Mouse (Mus musculus): ENCODE results near the gene Tmem182. TPM values are rescaled to one million over a fixed set of nuclear protein-coding genes. Genes with fewer than 3 reads are reported as not detected.

Gene Tmem182
- total RNA-seq, 2 experiments from 2014 or later: 0.20 TPM; not detected in 1

- no peak for TF ChIP-seq CTCF (conservative IDR thresholded peaks at IDR 0.05)
- DNase-seq (ENCODE audit: low spot score in 2 of 2): no peak
- Histone ChIP-seq H3K27ac (no peak overlapping the region), H3K4me3 (no peak overlapping the region)
Measured at GRCm38 (mm10) chr1:40808643-40809042, 3.2 kb downstream of the Tmem182 start.

DNA sequence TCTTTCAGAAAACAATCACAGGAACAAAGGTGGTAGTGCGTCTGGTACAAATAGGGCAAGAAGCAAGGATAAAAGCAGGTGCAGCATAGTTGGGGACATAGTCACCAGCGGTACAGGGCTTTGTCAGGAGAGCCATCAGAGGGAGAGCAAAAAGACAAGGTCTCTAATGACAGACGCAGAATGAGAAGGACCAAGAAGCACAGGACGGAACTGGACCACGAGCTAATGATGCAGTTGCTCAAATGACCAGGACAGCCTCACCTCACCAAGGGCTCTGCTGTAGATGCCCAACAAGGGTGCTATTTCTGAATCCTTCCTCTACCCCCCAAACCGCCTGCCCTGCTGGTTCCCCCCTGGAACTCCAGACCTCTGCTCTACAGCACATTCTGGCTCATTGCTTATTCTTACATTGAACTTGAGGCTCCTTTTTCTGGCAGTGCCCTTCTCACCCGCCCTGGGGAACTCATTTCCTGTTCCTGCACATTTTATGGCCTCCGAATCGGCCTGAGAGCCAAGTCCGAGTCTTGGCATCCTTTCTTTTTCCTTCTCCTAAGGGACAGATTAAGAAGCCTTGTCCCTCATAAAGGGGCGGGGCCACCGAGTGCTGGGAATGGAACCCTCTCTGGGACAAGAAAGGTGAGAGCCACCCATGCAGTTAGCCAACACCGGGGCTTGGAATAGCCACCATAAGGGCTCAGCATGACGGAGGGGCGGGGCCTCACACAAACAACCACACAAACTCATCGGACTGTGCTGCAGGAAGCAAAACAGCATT is 9.9 kb downstream of the Tmem182 start:
- Histone ChIP-seq H3K27ac (no peak overlapping the region), H3K4me3 (no peak overlapping the region)
- TF ChIP-seq CTCF (conservative IDR thresholded peaks at IDR 0.05): no peak
- no peak for DNase-seq (ENCODE audit: low spot score in 2 of 2)

GRCm38 (mm10) chr1:40824517-40824916 is 19.1 kb downstream of the Tmem182 start:
- no peak overlapping the region for H3K4me3 ChIP-seq
- TF ChIP-seq CTCF (conservative IDR thresholded peaks at IDR 0.05): no peak
- no peak for DNase-seq (ENCODE audit: low spot score in 2 of 2)
- H3K27ac ChIP-seq: no peak overlapping the region

DNA sequence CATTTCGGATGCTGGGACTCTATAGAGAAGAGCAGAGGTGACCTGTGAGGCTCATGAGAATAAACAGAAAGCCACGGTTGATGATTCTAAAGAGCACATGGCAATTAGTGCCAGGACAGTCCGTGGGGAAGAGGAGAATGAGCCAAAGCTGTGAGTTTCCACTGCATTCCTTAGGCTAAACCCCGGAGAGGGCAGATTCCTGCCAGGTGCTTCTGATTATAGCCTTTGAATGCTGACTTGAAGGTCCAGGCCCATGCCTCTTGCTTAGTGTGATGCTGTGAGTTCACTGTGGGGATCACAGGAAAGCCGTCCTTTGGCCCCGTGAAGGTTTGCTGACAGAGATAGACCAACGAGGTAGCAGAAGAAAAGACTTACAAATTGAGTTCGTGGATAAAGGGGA is 19.5 kb downstream of the Tmem182 start:
- DNase-seq (ENCODE audit: low spot score in 2 of 2): no peak
- TF ChIP-seq CTCF (conservative IDR thresholded peaks at IDR 0.05): no peak
- H3K27ac ChIP-seq: no peak overlapping the region
- no peak overlapping the region for H3K4me3 ChIP-seq

DNA sequence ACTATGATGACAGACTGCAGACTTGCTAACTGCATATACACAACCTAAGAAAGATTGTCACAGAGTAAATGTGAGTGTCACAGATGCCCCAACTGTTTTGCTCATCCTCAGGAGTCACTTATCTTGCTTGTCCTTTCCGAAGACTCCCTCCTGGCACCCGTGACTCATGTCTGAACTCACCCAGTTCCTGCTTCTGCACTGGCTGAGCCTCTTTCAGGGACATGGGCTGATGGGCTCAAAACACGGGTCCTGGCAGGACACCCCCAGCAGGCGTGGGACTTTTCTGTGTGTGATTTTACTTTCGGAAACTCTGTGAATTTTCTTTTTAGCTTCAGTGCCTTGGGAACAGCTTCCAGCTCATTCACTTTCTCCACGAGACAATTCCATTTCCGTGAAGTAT is 20.4 kb downstream of the Tmem182 start:
- H3K4me3 ChIP-seq: no peak overlapping the region
- no peak overlapping the region for H3K27ac ChIP-seq
- no peak for TF ChIP-seq CTCF (conservative IDR thresholded peaks at IDR 0.05)
- no peak for DNase-seq (ENCODE audit: low spot score in 2 of 2)

- Histone ChIP-seq H3K4me3 (no peak overlapping the region), H3K27ac (no peak overlapping the region)
- DNase-seq (ENCODE audit: low spot score in 2 of 2): no peak
- no peak for TF ChIP-seq CTCF (conservative IDR thresholded peaks at IDR 0.05)
Measured at GRCm38 (mm10) chr1:40829213-40829914, 24.0 kb downstream of the Tmem182 start.

DNA sequence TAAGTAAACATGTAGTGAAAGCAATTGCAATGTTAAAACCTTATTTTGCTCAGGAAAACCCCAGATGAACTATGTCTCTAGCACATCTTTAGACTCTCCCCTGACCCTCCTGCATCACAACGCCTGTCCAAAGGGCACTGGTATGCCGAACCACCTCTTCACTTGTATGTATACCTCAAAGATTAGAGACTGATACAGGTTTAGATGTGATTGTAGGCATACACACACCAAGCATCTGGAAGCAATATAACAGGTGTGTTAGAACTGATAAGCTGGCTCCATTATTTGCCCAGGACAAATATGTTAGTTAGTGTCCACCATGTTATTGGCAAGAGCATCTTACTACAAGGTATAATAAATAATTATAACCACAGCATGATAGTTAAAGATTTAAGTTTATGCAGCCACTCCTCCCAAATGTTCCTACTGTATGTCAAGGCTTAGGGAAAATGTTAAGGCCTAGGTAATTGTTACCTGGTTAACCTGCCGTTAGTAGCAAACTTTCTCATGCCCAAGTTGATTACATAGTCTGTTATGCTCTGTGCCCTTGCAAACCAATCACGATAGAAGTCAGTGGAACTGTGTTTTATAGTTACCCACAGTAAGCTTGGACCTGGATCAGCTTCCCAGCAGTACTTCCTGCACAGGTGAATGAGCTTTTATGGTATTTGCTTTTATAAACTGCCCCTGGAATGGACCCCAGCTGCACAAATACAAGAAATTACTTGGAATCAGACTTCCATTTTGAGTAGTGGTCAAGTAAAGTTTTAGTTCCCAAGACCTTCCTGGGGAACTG is 25.5 kb downstream of the Tmem182 start:
- no peak for DNase-seq (ENCODE audit: low spot score in 2 of 2)
- TF ChIP-seq CTCF (conservative IDR thresholded peaks at IDR 0.05): no peak
- Histone ChIP-seq H3K4me3 (no peak overlapping the region), H3K27ac (no peak overlapping the region)

DNA sequence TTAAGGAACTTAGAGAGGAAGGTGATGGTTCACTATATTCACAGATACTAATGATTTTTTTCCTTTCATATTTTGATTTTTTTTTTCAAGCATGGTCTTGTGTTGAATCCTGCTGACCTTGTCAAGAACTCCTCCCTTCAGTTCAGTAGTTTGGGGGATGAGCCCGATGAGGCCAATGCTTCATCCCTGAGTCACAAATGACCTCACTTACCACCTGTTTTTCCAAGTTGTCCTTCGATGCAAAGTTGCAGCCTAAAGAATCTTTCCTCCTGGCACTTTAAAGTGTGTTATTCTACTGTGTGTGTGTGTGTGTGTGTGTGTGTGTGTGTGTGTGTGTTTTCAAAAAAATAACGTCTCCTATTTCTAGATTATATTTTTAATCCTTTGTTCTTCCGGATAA is 30.1 kb downstream of the Tmem182 start:
- no peak for DNase-seq (ENCODE audit: low spot score in 2 of 2)

GRCm38 (mm10) chr1:40840605-40841004 is 35.2 kb downstream of the Tmem182 start:
- no peak overlapping the region for H3K4me3 ChIP-seq
- H3K27ac ChIP-seq: no peak overlapping the region
- DNase-seq (ENCODE audit: low spot score in 2 of 2): no peak
- TF ChIP-seq CTCF (conservative IDR thresholded peaks at IDR 0.05): no peak

More for the DNA sequence above, 30.1 kb downstream of the Tmem182 start:
- no peak for TF ChIP-seq CTCF (conservative IDR thresholded peaks at IDR 0.05)
- H3K27ac ChIP-seq: no peak overlapping the region
- H3K4me3 ChIP-seq: no peak overlapping the region

DNA sequence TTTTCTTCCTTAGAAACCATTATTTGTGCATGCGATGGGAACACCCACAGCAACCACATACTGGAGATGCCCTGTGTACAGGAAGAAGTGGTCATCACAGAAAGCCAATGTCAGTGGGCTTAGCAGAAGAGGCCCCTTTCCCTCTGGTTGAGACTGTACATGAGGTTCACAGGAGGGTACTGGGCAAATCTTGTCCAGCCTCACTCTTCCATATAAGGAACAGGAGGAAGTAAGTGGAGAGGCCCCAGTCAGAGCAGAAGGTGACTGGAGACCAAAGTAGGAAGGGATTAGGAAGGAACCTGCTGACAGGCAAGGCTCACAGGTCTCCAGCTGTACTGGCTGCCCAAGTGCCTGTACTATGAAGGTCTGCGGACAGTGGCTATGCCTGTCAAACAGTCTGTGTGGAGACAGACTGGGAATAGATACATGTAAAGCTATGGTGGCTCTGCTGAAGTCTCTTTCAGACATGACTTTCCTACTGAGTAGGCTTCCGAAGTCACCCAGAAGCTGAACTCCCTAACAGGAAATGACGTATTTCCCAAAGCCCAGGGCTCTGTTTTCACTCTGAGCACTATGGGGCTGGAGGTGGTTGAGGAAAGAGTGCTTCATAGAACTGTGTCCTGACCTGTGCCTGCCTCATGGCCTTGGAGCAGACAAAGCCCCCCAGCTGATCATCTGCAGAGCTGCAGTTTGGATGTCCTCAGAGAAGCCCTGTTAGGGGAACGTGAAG is 35.8 kb downstream of the Tmem182 start:
- TF ChIP-seq CTCF (conservative IDR thresholded peaks at IDR 0.05): no peak
- Histone ChIP-seq H3K4me3 (no peak overlapping the region), H3K27ac (no peak overlapping the region)
- DNase-seq (ENCODE audit: low spot score in 2 of 2): no peak

DNA sequence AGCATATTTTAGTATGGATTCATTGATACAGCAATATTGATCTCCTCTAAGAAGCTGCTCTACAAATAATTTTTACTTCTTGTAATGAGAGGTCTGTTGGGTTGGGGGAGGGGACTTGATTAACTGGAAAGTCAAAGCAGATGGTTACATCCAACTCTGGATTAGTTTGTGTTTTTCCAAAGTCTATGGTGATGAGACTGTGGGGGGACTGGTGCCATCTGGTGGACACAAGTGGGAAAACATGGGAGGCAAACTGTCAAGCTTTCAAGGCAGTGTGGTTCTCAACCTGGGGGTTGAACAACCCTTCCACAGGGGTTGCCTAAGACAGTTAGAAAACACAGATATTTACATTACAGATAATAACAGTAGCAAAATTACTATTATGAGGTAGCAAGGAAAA is 39.2 kb downstream of the Tmem182 start:
- DNase-seq (ENCODE audit: low spot score in 2 of 2): peak; percentile 61 to 76
- Histone ChIP-seq H3K27ac (no peak overlapping the region), H3K4me3 (no peak overlapping the region)
- peak; percentile 96 for TF ChIP-seq CTCF (conservative IDR thresholded peaks at IDR 0.05)

GRCm38 (mm10) chr1:40847196-40847938 is 42.0 kb downstream of the Tmem182 start:
- DNase-seq (ENCODE audit: low spot score in 2 of 2): no peak
- TF ChIP-seq CTCF (conservative IDR thresholded peaks at IDR 0.05): no peak
- no peak overlapping the region for H3K4me3 ChIP-seq
- H3K27ac ChIP-seq: no peak overlapping the region

Measured in layer of hippocampus, adult 2 months (tissue).